Mouse (Mus musculus) thymus, adult 2 months (tissue): ENCODE results near the gene Catsperd.

Experiments
- CTCF ChIP-seq: fragments of 200-500 bp; IDR thresholded peaks from 2 replicates; pipeline ENCODE4 v1.5.1; 2012; ENCODE audit warnings: mild to moderate bottlenecking, control low read depth, low read length, moderate library complexity, borderline replicate concordance; ENCODE audit not compliant: control insufficient read depth, poor library complexity, insufficient read depth; ENCODE audit errors: extremely low read depth
- POLR2A ChIP-seq: fragments of 200-500 bp; IDR thresholded peaks from 2 replicates; pipeline ENCODE4 v1.6.1; 2012; ENCODE audit warnings: mild to moderate bottlenecking, low read length, control low read depth, moderate library complexity; ENCODE audit not compliant: control insufficient read depth, poor library complexity, insufficient read depth; ENCODE audit errors: extremely low read depth

DNA sequence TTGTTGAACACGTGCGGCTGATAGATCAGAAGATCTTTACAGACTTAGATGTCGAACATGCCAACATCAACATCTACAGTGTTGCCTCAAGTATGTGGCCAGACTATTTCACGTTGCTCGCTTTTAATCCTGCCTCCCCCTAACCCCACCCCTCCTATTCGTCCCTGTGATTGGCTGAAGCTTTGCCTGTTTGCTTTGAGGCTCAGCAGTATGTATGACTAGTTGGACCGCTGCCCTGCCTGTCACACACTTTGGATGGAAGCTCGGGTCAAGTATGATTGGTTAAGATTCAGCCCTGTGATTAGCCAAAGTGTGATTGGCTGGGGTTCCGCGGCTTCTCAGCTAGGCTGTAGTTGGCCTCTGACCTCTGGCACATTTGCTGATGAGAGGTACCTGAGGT lies 23.9 kb downstream of the Catsperd start:
- TF ChIP-seq CTCF (no peak), POLR2A (no peak)
